Mouse (Mus musculus) liver, embryonic 14.5 days (tissue): Measurements from ENCODE around the gene Sema5a.

Experiments used
- CTCF ChIP-seq: IDR thresholded peaks from 2 replicates; pipeline ENCODE4 v1.5.1; 2016; ENCODE audit warnings: antibody characterized with exemption, low read depth, control low read depth
- EP300 ChIP-seq: IDR thresholded peaks from 2 replicates; pipeline ENCODE4 v1.6.1; 2016; ENCODE audit warnings: antibody characterized with exemption, low read depth

DNA sequence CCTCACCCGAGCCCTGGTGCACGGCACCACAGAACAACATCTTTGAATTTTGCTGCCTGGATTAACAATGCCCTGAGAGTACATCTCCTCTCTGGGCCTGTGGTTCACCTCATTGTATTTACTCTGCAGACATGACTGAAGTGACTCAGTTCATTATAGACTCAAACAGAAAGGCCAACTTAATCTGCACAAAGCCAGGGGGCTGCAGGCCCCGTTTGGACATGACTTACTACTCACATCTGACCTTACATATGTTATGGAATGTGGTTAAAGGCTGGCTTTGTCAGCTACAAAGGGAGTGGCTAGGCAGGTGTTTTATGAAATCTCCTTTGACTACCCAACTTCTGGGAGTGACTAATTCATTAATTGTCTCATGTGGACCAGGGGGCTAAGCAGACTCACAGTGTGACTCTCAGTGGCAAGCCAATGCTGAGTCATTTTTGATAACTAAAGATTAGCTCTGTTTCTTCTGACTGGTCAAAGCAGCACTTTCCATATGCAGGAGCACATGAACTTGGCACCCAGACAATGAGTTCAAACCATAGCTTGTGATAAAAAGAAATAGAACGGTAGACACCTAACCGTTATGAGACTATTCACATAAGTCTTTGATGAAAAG, 157.4 kb downstream of the Sema5a start:
- TF ChIP-seq CTCF, result no peak
- no peak for TF ChIP-seq EP300
